Mouse (Mus musculus) kidney, adult 11 months (tissue): ENCODE measurements at regions not wholly inside any gene's neighbourhood (a gene's known extent, or its start where the extent isn't known, plus 50 kb on each side); places are given as distances from the start of the nearest gene placed in this dataset.

Source experiments
- DNase-seq: peaks from one replicate; pipeline ENCODE4 v3.0.0; 2022

- DNase-seq: no peak
Measured at GRCm38 (mm10) chr5:148605730-148606129, 53.1 kb upstream of the Ubl3 start.
